Mouse (Mus musculus): ENCODE results near the gene Fam151b. TPM values are rescaled to one million over a fixed set of nuclear protein-coding genes. Genes with fewer than 3 reads are reported as not detected.
A peak's percentile ranks its signal among the peaks of the same experiment; 100 is the strongest.

Gene Fam151b
- polyA plus RNA-seq, 1 experiment = not detected

- no peak overlapping the region for H3K27ac ChIP-seq (ENCODE audit: insufficient read depth, low read depth, low read length)
- no peaks in the 10 kb centered on the region for H3K4me1 ChIP-seq (ENCODE audit: control insufficient read depth, insufficient read depth, low read length)
- H3K4me3 ChIP-seq (ENCODE audit: insufficient read depth, low read depth, low read length) = no peak overlapping the region
- WGBS = 33% methylated on average over 4 of the region's 4 CpGs
- TF ChIP-seq POLR2A (IDR thresholded peaks at IDR 0.05; ENCODE audit: insufficient read depth, low read depth, low read length) (no peak), CTCF (IDR thresholded peaks at IDR 0.05; ENCODE audit: insufficient read depth, low read depth, low read length) (no peak)
Observed at GRCm38 (mm10) chr13:92490817-92491216, 7.0 kb upstream of the Fam151b start.

- TF ChIP-seq CTCF (IDR thresholded peaks at IDR 0.05; ENCODE audit: insufficient read depth, low read depth, low read length) (no peak), POLR2A (IDR thresholded peaks at IDR 0.05; ENCODE audit: insufficient read depth, low read depth, low read length) (no peak)
- WGBS = 2% methylated on average over 3 of the region's 3 CpGs
Observed at GRCm38 (mm10) chr13:92483348-92483747, 467 bp downstream of the Fam151b start.

GRCm38 (mm10) chr13:92470151-92470550, 13.7 kb downstream of the Fam151b start:
- 72% methylated on average over 2 of the region's 2 CpGs for WGBS

More at GRCm38 (mm10) chr13:92483348-92483747, 467 bp downstream of the Fam151b start:
- Histone ChIP-seq H3K27ac (ENCODE audit: insufficient read depth, low read depth, low read length) (no peak overlapping the region), H3K4me1 (ENCODE audit: control insufficient read depth, insufficient read depth, low read length) (no peaks in the 10 kb centered on the region), H3K4me3 (ENCODE audit: insufficient read depth, low read depth, low read length) (peak overlapping the region; percentile 56; the same call in 1 of the 2 replicates)

GRCm38 (mm10) chr13:92469381-92469780, 14.4 kb downstream of the Fam151b start:
- H3K27ac ChIP-seq (ENCODE audit: insufficient read depth, low read depth, low read length) = no peak overlapping the region
- no peak overlapping the region for H3K4me3 ChIP-seq (ENCODE audit: insufficient read depth, low read depth, low read length)
- H3K4me1 ChIP-seq (ENCODE audit: control insufficient read depth, insufficient read depth, low read length) = no peaks in the 10 kb centered on the region
- no peak for TF ChIP-seq POLR2A (IDR thresholded peaks at IDR 0.05; ENCODE audit: insufficient read depth, low read depth, low read length)
- no peak for TF ChIP-seq CTCF (IDR thresholded peaks at IDR 0.05; ENCODE audit: insufficient read depth, low read depth, low read length)
- WGBS = 74% methylated on average over 2 of the region's 2 CpGs

More at GRCm38 (mm10) chr13:92470151-92470550, 13.7 kb downstream of the Fam151b start:
- TF ChIP-seq CTCF (IDR thresholded peaks at IDR 0.05; ENCODE audit: insufficient read depth, low read depth, low read length) (no peak), POLR2A (IDR thresholded peaks at IDR 0.05; ENCODE audit: insufficient read depth, low read depth, low read length) (no peak)
- no peaks in the 10 kb centered on the region for H3K4me1 ChIP-seq (ENCODE audit: control insufficient read depth, insufficient read depth, low read length)
- H3K4me3 ChIP-seq (ENCODE audit: insufficient read depth, low read depth, low read length) = no peak overlapping the region
- no peak overlapping the region for H3K27ac ChIP-seq (ENCODE audit: insufficient read depth, low read depth, low read length)

- whole genome bisulfite sequencing = 75% methylated on average over 9 of the region's 9 CpGs
- TF ChIP-seq POLR2A (IDR thresholded peaks at IDR 0.05; ENCODE audit: insufficient read depth, low read depth, low read length) = no peak
- no peak for TF ChIP-seq CTCF (IDR thresholded peaks at IDR 0.05; ENCODE audit: insufficient read depth, low read depth, low read length)
- no peak overlapping the region for H3K27ac ChIP-seq (ENCODE audit: insufficient read depth, low read depth, low read length)
- H3K4me3 ChIP-seq (ENCODE audit: insufficient read depth, low read depth, low read length) = no peak overlapping the region
- H3K4me1 ChIP-seq (ENCODE audit: control insufficient read depth, insufficient read depth, low read length) = no peaks in the 10 kb centered on the region
Observed at GRCm38 (mm10) chr13:92467891-92468290, 15.9 kb downstream of the Fam151b start.

GRCm38 (mm10) chr13:92464698-92465097, 19.1 kb downstream of the Fam151b start:
- WGBS = 89% methylated on average over 3 of the region's 3 CpGs
- TF ChIP-seq CTCF (IDR thresholded peaks at IDR 0.05; ENCODE audit: insufficient read depth, low read depth, low read length) (no peak), POLR2A (IDR thresholded peaks at IDR 0.05; ENCODE audit: insufficient read depth, low read depth, low read length) (no peak)
- no peak overlapping the region for H3K4me3 ChIP-seq (ENCODE audit: insufficient read depth, low read depth, low read length)

GRCm38 (mm10) chr13:92446872-92447271, 36.9 kb downstream of the Fam151b start:
- 94% methylated on average over 7 of the region's 7 CpGs for WGBS
- TF ChIP-seq POLR2A (IDR thresholded peaks at IDR 0.05; ENCODE audit: insufficient read depth, low read depth, low read length) (no peak), CTCF (IDR thresholded peaks at IDR 0.05; ENCODE audit: insufficient read depth, low read depth, low read length) (no peak)

More at GRCm38 (mm10) chr13:92464698-92465097, 19.1 kb downstream of the Fam151b start:
- no peaks in the 10 kb centered on the region for H3K4me1 ChIP-seq (ENCODE audit: control insufficient read depth, insufficient read depth, low read length)
- H3K27ac ChIP-seq (ENCODE audit: insufficient read depth, low read depth, low read length) = no peak overlapping the region

GRCm38 (mm10) chr13:92440286-92440685, 43.5 kb downstream of the Fam151b start:
- no peaks in the 10 kb centered on the region for H3K4me1 ChIP-seq (ENCODE audit: control insufficient read depth, insufficient read depth, low read length)
- no peak overlapping the region for H3K4me3 ChIP-seq (ENCODE audit: insufficient read depth, low read depth, low read length)
- WGBS = 77% methylated on average over 13 of the region's 13 CpGs
- TF ChIP-seq CTCF (IDR thresholded peaks at IDR 0.05; ENCODE audit: insufficient read depth, low read depth, low read length) (no peak), POLR2A (IDR thresholded peaks at IDR 0.05; ENCODE audit: insufficient read depth, low read depth, low read length) (no peak)
- H3K27ac ChIP-seq (ENCODE audit: insufficient read depth, low read depth, low read length) = no peak overlapping the region

More at GRCm38 (mm10) chr13:92446872-92447271, 36.9 kb downstream of the Fam151b start:
- no peak overlapping the region for H3K27ac ChIP-seq (ENCODE audit: insufficient read depth, low read depth, low read length)
- no peaks in the 10 kb centered on the region for H3K4me1 ChIP-seq (ENCODE audit: control insufficient read depth, insufficient read depth, low read length)
- H3K4me3 ChIP-seq (ENCODE audit: insufficient read depth, low read depth, low read length) = no peak overlapping the region

GRCm38 (mm10) chr13:92438656-92439055, 45.2 kb downstream of the Fam151b start:
- no peak overlapping the region for H3K4me3 ChIP-seq (ENCODE audit: insufficient read depth, low read depth, low read length)
- TF ChIP-seq POLR2A (IDR thresholded peaks at IDR 0.05; ENCODE audit: insufficient read depth, low read depth, low read length) (no peak), CTCF (IDR thresholded peaks at IDR 0.05; ENCODE audit: insufficient read depth, low read depth, low read length) (no peak)
- H3K27ac ChIP-seq (ENCODE audit: insufficient read depth, low read depth, low read length) = no peak overlapping the region
- WGBS = 95% methylated on average over 10 of the region's 10 CpGs
- no peaks in the 10 kb centered on the region for H3K4me1 ChIP-seq (ENCODE audit: control insufficient read depth, insufficient read depth, low read length)

Measured in olfactory bulb, adult 2 months (tissue).